Mouse (Mus musculus): ENCODE results near the gene Bcat2.

DNA sequence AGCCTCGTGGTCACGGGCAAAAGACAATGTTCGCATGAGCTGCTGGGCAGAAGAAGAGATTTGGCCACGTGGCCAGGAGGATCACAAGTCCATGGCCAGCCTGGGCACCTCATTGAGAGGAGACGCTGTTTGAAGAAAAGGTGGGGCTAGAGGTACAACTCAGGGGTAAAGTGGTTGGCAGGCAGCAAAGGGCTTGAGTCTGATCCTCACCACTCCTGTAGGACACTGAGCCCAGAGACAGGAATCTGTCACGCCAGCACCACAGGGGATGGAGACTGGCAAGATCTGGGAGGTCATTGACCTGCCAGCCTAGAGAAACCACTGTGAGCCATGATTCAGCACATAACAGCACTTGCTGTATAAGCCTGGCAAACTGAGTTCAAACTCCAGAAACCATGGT is 27.6 kb downstream of the Bcat2 start:
- no peak for TF ChIP-seq POLR2A (IDR thresholded peaks at IDR 0.05; ENCODE audit: control insufficient read depth, extremely low read depth, insufficient read depth, low read length, poor library complexity)
- no peak for TF ChIP-seq CTCF (IDR thresholded peaks at IDR 0.05; ENCODE audit: borderline replicate concordance, control insufficient read depth, extremely low read depth, insufficient read depth, low read length, poor library complexity)
